Comparison of ENCODE assay signal across 17 mouse cellular contexts in the genomic region with DNA sequence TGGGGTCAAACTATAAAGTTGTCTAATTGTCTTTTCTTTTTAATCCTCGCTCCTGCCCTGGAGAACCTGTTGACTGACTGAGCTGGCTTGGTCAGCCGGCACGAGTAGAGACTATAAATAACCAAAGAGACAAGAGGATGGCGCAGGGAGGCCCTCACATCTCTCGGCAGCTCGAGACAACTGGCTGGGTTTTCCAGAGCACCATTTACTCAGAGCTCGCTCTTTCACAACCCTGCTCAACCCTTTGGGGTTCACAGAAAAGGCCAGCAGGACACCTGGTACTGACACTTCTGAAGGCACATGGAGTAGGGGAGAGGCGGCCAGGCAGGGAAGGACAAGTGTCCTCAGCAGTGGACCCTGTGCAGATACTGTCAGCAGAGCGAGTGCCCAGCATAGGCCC. TPM values are rescaled to one million over a fixed set of nuclear protein-coding genes. Genes with fewer than 3 reads are reported as not detected.
A peak's percentile ranks its signal among the peaks of the same experiment; 100 is the strongest.
DNase-seq lines count a peak whose midpoint lies in the region; ATAC-seq and TF ChIP-seq lines count a peak whose summit lies in the region.
"Had no signal": no experiment of that assay in that cellular context is flagged by ENCODE, and none has a peak within 500 bp of the region (broad histone marks: within the 10 kb centered on the region; RNA-seq: fewer than 3 reads in every experiment).

No protein-coding gene starts in this region.

- H3K27ac ChIP-seq in limb, embryonic 15.5 days, result peak overlapping the region; percentile 54
- no peak overlapping the region for H3K27ac ChIP-seq in limb, embryonic 10.5 days
- H3K27ac ChIP-seq in brown adipose tissue, adult 24 weeks (replicated peaks; ENCODE audit: low read depth, low read length), result peak overlapping the region; percentile 14; the same call in 1 of the 2 replicates
- H3K27ac ChIP-seq in heart, postnatal 0 days (ENCODE audit: low read depth), result peak overlapping the region; percentile 93
- H3K27ac ChIP-seq in cerebellum, adult 2 months (ENCODE audit: insufficient read depth, low read length), result no peak overlapping the region

- H3K9me3 ChIP-seq in limb, embryonic 15.5 days, result no peaks in the 10 kb centered on the region
- H3K9me3 ChIP-seq in limb, embryonic 10.5 days (replicated peaks), result no peaks in the 10 kb centered on the region
- no peaks in the 10 kb centered on the region for H3K9me3 ChIP-seq in heart, postnatal 0 days (replicated peaks; ENCODE audit: control insufficient read depth, low read length)

- no peak overlapping the region for H3K9ac ChIP-seq in limb, embryonic 15.5 days
- H3K9ac ChIP-seq in heart, postnatal 0 days (replicated peaks; ENCODE audit: low read depth, low read length), result no peak overlapping the region
- H3K9ac ChIP-seq: forebrain, postnatal 0 days had no signal

- no peak for TF ChIP-seq CTCF in heart, postnatal 0 days (IDR thresholded peaks at IDR 0.05; ENCODE audit: low read depth)
- TF ChIP-seq CTCF in cerebellum, adult 2 months (IDR thresholded peaks at IDR 0.05; ENCODE audit: borderline replicate concordance, insufficient read depth, low read depth, low read length), result no peak

- no peak overlapping the region for H3K4me3 ChIP-seq in limb, embryonic 15.5 days
- no peak overlapping the region for H3K4me3 ChIP-seq in limb, embryonic 10.5 days
- H3K4me3 ChIP-seq in brown adipose tissue, adult 24 weeks (ENCODE audit: insufficient read depth, low read depth, low read length), result no peak overlapping the region
- H3K4me3 ChIP-seq in heart, postnatal 0 days (ENCODE audit: low read depth, low read length), result no peak overlapping the region
- no peak overlapping the region for H3K4me3 ChIP-seq in cerebellum, adult 2 months (replicated peaks; ENCODE audit: insufficient read depth, low read depth, low read length)

- peaks cover 38% of the 10 kb centered on the region for H3K4me1 ChIP-seq in limb, embryonic 15.5 days
- H3K4me1 ChIP-seq in limb, embryonic 10.5 days, result peaks cover 30% of the 10 kb centered on the region
- peaks cover 39% of the 10 kb centered on the region for H3K4me1 ChIP-seq in brown adipose tissue, adult 24 weeks (ENCODE audit: control insufficient read depth, insufficient read depth, insufficient read length, low read length)
- H3K4me1 ChIP-seq in heart, postnatal 0 days (ENCODE audit: control insufficient read depth, insufficient read depth), result peaks cover 83% of the 10 kb centered on the region
- peaks cover 5% of the 10 kb centered on the region for H3K4me1 ChIP-seq in cerebellum, adult 2 months (ENCODE audit: control insufficient read depth, insufficient read depth, low read length)

- WGBS in limb, embryonic 15.5 days, result 60% methylated on average over 9 of the region's 9 CpGs
- WGBS in limb, embryonic 10.5 days, result 61% methylated on average over 9 of the region's 9 CpGs
- WGBS in heart, postnatal 0 days, result 40% methylated on average over 9 of the region's 9 CpGs
- WGBS in cerebellum, adult 2 months, result 90% methylated on average over 9 of the region's 9 CpGs

- H3K27me3 ChIP-seq in limb, embryonic 15.5 days, result no peaks in the 10 kb centered on the region
- H3K27me3 ChIP-seq in limb, embryonic 10.5 days (ENCODE audit: low read depth, poor library complexity, severe bottlenecking), result no peaks in the 10 kb centered on the region
- no peaks in the 10 kb centered on the region for H3K27me3 ChIP-seq in heart, postnatal 0 days (ENCODE audit: control insufficient read depth, insufficient read depth, low read length)
- H3K27me3 ChIP-seq in cerebellum, adult 2 months (ENCODE audit: control insufficient read depth, insufficient read depth, low read length), result no peaks in the 10 kb centered on the region

- no peak for DNase-seq in limb, embryonic 10.5 days (ENCODE audit: low spot score)
- peak; percentile 51 to 55 for DNase-seq in heart, adult 9 months (ENCODE audit: low spot score in 2 of 2)
- no peak for DNase-seq in heart, postnatal 0 days (ENCODE audit: low spot score)
- DNase-seq in thymus, postnatal 14 days, result no peak
- no peak for DNase-seq in cerebellum, adult 2 months
- DNase-seq: cerebellum, postnatal 36 days; forebrain, postnatal 0 days; kidney, postnatal 25 days; layer of hippocampus, adult 9-11 months; retina, postnatal 1 day; thymus, postnatal 4 days had no signal

- H3K36me3 ChIP-seq in limb, embryonic 15.5 days, result peaks cover 65% of the 10 kb centered on the region
- peaks cover 99% of the 10 kb centered on the region for H3K36me3 ChIP-seq in limb, embryonic 10.5 days
- H3K36me3 ChIP-seq in heart, postnatal 0 days (replicated peaks; ENCODE audit: control insufficient read depth, insufficient read depth, low read length), result peaks cover 13% of the 10 kb centered on the region

- ATAC-seq in limb, embryonic 15.5 days (ENCODE audit: insufficient number of reproducible peaks, low FRiP score, low TSS enrichment, low read depth), result no peak
- ATAC-seq in heart, postnatal 0 days (ENCODE audit: insufficient read depth, low read depth), result no peak
- ATAC-seq: forebrain, postnatal 0 days; hindbrain, embryonic 16.5 days; intestine, postnatal 0 days; midbrain, embryonic 16.5 days had no signal

- no peak for TF ChIP-seq POLR2A in cerebellum, adult 2 months (IDR thresholded peaks at IDR 0.05; ENCODE audit: borderline replicate concordance, insufficient read depth, low read length)

- TF ChIP-seq EP300 in heart, postnatal 0 days (IDR thresholded peaks at IDR 0.05; ENCODE audit: low read depth), result no peak

- H3K4me2 ChIP-seq in limb, embryonic 15.5 days, result no peak overlapping the region
- H3K4me2 ChIP-seq in heart, postnatal 0 days (ENCODE audit: low read depth, low read length), result no peak overlapping the region

RNA-seq across cellular contexts. Expression of a gene that starts 10.3 kb away (rescaled TPM):
- 130 and 132 TPM in 2 replicates for polyA plus RNA-seq in limb, embryonic 15.5 days (2015; fragmentation: Nextera tagmentation; extraction: Ambion mirVana)
- polyA plus RNA-seq in limb, embryonic 10.5 days (2016; fragmentation: Nextera tagmentation; extraction: Ambion mirVana), result 239 and 250 TPM in 2 replicates
- polyA plus RNA-seq in brown adipose tissue, adult 24 weeks (2012; ENCODE audit: insufficient read depth, insufficient read length, missing spikeins), result 20.1 and 20.9 TPM in 2 replicates
- total RNA-seq in heart, postnatal 0 days (2014; rRNA removed; ENCODE audit: low replicate concordance), result 46.3 and 64.4 TPM in 2 replicates
- 75.5 and 78.5 TPM in 2 replicates for polyA plus RNA-seq in heart, postnatal 0 days (2015; fragmentation: Nextera tagmentation; extraction: Ambion mirVana)
- 25.1 and 25.3 TPM in 2 replicates for polyA plus RNA-seq in cerebellum, adult 2 months (2012; rRNA removed)

RNA-seq across cellular contexts. Expression of a gene that starts 14.9 kb away (rescaled TPM):
- polyA plus RNA-seq in limb, embryonic 15.5 days (2015; fragmentation: Nextera tagmentation; extraction: Ambion mirVana), result 84.1 and 95.5 TPM in 2 replicates
- polyA plus RNA-seq in limb, embryonic 10.5 days (2016; fragmentation: Nextera tagmentation; extraction: Ambion mirVana), result 47.9 and 52.9 TPM in 2 replicates
- polyA plus RNA-seq in brown adipose tissue, adult 24 weeks (2012; ENCODE audit: insufficient read depth, insufficient read length, missing spikeins), result 180 and 221 TPM in 2 replicates
- total RNA-seq in heart, postnatal 0 days (2014; rRNA removed; ENCODE audit: low replicate concordance), result 208 and 234 TPM in 2 replicates
- 140 and 155 TPM in 2 replicates for polyA plus RNA-seq in heart, postnatal 0 days (2015; fragmentation: Nextera tagmentation; extraction: Ambion mirVana)
- polyA plus RNA-seq in cerebellum, adult 2 months (2012; rRNA removed), result 102 and 111 TPM in 2 replicates

RNA-seq across cellular contexts. Expression of a gene that starts 15.7 kb away (rescaled TPM):
- 15.0 and 15.4 TPM in 2 replicates for polyA plus RNA-seq in limb, embryonic 15.5 days (2015; fragmentation: Nextera tagmentation; extraction: Ambion mirVana)
- polyA plus RNA-seq in limb, embryonic 10.5 days (2016; fragmentation: Nextera tagmentation; extraction: Ambion mirVana), result 2.0 and 3.2 TPM in 2 replicates
- polyA plus RNA-seq in brown adipose tissue, adult 24 weeks (2012; ENCODE audit: insufficient read depth, insufficient read length, missing spikeins), result not detected in 2 replicates
- 3.6 and 9.7 TPM in 2 replicates for total RNA-seq in heart, postnatal 0 days (2014; rRNA removed; ENCODE audit: low replicate concordance)
- 8.4 and 9.9 TPM in 2 replicates for polyA plus RNA-seq in heart, postnatal 0 days (2015; fragmentation: Nextera tagmentation; extraction: Ambion mirVana)
- polyA plus RNA-seq in cerebellum, adult 2 months (2012; rRNA removed), result 7.5 and 8.4 TPM in 2 replicates
- total RNA-seq: gastrocnemius, adult 18-20 months had no signal

Comparison
In these comparisons a context has a peak if more than half of its experiments do, and no peak if none do; other contexts are left out.
1. H3K27ac ChIP-seq: peak in limb, embryonic 15.5 days (single experiment), brown adipose tissue, adult 24 weeks (single experiment) and heart, postnatal 0 days (single experiment); none in limb, embryonic 10.5 days (single experiment) and cerebellum, adult 2 months (single experiment).
2. DNase-seq: peak in heart, adult 9 months (2 of 2); none in limb, embryonic 10.5 days (single experiment), heart, postnatal 0 days (single experiment), thymus, postnatal 14 days (single experiment) and cerebellum, adult 2 months (0 of 2).